Mouse (Mus musculus) lung, adult 2 months (tissue): ENCODE results near the gene Med27. TPM values are rescaled to one million over a fixed set of nuclear protein-coding genes. Genes with fewer than 3 reads are reported as not detected.

Experiments
- DNase-seq: peaks from one replicate; pipeline ENCODE4 v3.0.0; 2022
- H3K4me1 ChIP-seq: fragments of 200-500 bp; 2 replicates; pipeline ENCODE4 v1.6.1; 2011; ENCODE audit warnings: low read length; ENCODE audit not compliant: control insufficient read depth, insufficient read depth
- H3K4me3 ChIP-seq: fragments of 200-500 bp; replicated peaks from 2 replicates; pipeline ENCODE3; 2011; ENCODE audit warnings: low read depth, mild to moderate bottlenecking, control low read depth, low read length; ENCODE audit errors: extremely low read depth
- CTCF ChIP-seq: fragments of 200-500 bp; IDR thresholded peaks from 2 replicates; pipeline ENCODE4 v1.5.1; 2011; ENCODE audit warnings: mild to moderate bottlenecking, low read length, control low read depth; ENCODE audit not compliant: insufficient read depth
- POLR2A ChIP-seq: fragments of 200-500 bp; IDR thresholded peaks from 2 replicates; pipeline ENCODE4 v1.6.1; 2011; ENCODE audit warnings: low read depth, mild to moderate bottlenecking, control low read depth, low read length, borderline replicate concordance; ENCODE audit errors: extremely low read depth
- WGBS: fragments of 180-500 bp; shearing (Covaris S2); methylation state at CpG from one replicate; pipeline ENCODE4 v1.1.7; 2018; 5-methylcytosine and 5-hydroxymethylcytosine counted together
- polyA plus RNA-seq: library from polyadenylated mRNA; depleted of rRNA; stranded (reverse); fragments of >200 nt; gene quantifications from 2 replicates; pipeline ENCODE4 v1.2.3, GENCODE M21; 2012

Med27 gene
- polyA plus RNA-seq, 1 experiment = 38.7 TPM

DNA sequence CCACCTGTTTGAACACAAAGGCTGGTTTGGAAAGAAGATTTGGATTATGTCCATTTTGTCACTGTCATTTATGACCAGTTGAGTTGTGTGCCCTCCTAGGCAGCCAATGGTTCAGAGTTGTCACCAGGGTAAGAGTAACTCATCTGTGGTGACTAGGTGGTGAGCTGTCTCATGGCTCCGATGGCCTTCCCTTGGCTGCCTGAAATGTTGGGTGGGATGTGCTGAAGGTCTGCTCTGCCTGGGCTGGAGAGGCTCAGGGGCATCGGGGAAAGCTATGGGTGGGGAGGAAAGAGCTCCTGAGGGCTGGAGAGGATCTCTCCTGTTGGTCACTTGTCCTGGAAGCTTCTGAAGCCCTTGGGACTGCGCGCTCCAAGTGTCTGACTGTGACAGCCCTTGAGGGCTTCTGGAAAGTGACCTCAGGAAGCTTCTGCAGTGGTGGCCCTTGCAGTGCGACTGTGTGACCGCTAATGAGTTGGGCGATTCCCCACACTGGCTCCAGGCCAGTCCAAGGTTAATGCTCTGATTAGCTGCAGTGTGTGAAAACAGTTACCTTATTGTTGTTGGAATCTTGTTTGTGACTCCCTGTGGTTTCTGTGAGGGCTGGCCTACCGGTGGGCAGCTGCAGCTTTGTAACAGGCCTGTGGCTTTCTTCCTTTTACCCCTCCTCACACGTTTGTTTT lies 12.2 kb downstream of the Med27 start:
- TF ChIP-seq CTCF (no peak), POLR2A (no peak)
- DNase-seq = no peak
- no peaks in the 10 kb centered on the region for H3K4me1 ChIP-seq
- 55% methylated on average over 9 of the region's 9 CpGs for WGBS
- H3K4me3 ChIP-seq = no peak overlapping the region

- no peaks in the 10 kb centered on the region for H3K4me1 ChIP-seq
- H3K4me3 ChIP-seq = no peak overlapping the region
- TF ChIP-seq POLR2A (no peak), CTCF (no peak)
- no peak for DNase-seq
- WGBS = 76% methylated on average over 3 of the region's 3 CpGs
Measured at GRCm38 (mm10) chr2:29360956-29361355, 14.3 kb downstream of the Med27 start.

DNA sequence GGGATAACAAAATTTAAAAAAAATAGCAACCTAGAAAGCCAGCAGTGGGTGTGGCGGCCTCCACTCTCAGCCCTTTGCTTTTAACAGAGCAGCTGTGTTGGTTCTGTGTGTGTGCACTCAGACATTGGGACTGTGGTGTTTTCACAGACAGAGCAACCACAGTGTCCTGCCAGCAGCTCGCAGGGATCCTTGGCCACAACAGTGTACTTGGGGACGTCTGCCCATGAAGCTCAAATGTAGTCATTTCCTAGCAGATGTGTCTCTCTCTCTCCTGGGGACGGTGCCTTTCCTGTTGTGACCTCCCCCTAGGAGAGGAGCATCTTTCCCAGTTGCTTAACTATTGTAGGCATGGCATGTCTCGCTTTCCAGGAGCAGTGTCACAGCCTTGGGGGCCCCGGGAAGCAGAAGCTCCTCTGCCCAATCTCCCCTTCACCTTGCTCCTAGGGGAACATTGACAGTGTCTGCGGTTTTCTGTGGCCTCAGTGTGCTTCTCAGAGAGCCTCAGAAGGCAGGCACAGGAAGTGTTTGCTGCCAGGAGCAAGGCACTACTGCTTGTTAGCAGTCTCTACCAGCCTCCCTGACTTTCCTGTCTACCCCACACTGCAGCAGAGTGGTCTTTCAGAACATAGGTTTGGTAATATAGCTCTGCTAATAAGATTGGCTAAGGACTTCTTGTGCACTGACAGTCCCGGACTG lies 18.5 kb downstream of the Med27 start:
- no peaks in the 10 kb centered on the region for H3K4me1 ChIP-seq
- WGBS = 74% methylated on average over 8 of the region's 8 CpGs
- no peak overlapping the region for H3K4me3 ChIP-seq
- no peak for TF ChIP-seq CTCF
- no peak for TF ChIP-seq POLR2A
- no peak for DNase-seq

GRCm38 (mm10) chr2:29368730-29369129 lies 22.1 kb downstream of the Med27 start:
- no peak for DNase-seq
- Histone ChIP-seq H3K4me1 (no peaks in the 10 kb centered on the region), H3K4me3 (no peak overlapping the region)
- 55% methylated on average over 5 of the region's 5 CpGs for WGBS
- no peak for TF ChIP-seq CTCF
- no peak for TF ChIP-seq POLR2A

- Histone ChIP-seq H3K4me3 (no peak overlapping the region), H3K4me1 (no peaks in the 10 kb centered on the region)
- WGBS = 61% methylated on average over 5 of the region's 5 CpGs
- DNase-seq = no peak
- no peak for TF ChIP-seq POLR2A
- no peak for TF ChIP-seq CTCF
Measured at GRCm38 (mm10) chr2:29372176-29372575, 25.6 kb downstream of the Med27 start.

DNA sequence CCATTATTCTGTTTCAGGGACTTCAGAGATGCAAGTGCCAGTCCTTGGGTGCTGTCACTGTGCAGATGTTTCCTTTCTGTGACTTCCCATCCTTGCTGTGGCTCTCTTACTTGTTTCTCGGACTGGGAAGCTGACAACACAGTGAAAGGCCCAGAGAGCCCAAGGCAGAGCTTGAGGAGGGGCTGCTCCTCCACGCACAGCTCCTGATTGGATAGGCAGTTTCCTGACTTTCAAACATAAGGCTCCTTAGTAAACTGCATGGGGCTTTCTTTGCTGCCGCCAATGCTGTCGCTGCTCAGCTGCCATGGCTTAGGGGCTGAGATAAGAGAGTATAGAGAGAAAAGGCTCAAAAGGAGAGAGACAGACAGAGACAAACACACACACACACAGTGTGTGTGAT lies 35.1 kb downstream of the Med27 start:
- no peak for TF ChIP-seq CTCF
- TF ChIP-seq POLR2A = no peak
- Histone ChIP-seq H3K4me1 (no peaks in the 10 kb centered on the region), H3K4me3 (no peak overlapping the region)
- WGBS = 46% methylated on average over 4 of the region's 4 CpGs
- no peak for DNase-seq

DNA sequence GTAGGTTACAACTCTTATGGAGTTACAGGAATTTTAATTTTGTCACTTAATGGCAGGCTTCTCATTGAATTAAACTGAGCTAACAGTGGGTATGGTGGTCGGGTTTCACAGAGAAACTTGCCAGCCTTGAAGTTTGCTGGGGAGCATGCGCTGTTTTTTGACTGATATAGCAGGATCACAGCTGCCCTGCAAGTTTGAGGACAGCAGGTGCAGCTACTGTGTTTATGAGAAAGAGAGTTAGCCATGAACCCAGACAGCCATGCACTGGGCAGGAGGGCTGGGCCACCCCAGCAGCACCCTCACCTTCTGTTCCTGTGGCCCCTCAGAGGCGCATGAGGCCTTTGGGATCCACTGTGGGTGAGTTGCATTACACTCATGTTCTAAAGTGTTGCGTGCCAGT lies 36.0 kb downstream of the Med27 start:
- DNase-seq = no peak
- Histone ChIP-seq H3K4me3 (no peak overlapping the region), H3K4me1 (no peaks in the 10 kb centered on the region)
- WGBS = 93% methylated on average over 4 of the region's 4 CpGs
- TF ChIP-seq POLR2A (no peak), CTCF (no peak)

DNA sequence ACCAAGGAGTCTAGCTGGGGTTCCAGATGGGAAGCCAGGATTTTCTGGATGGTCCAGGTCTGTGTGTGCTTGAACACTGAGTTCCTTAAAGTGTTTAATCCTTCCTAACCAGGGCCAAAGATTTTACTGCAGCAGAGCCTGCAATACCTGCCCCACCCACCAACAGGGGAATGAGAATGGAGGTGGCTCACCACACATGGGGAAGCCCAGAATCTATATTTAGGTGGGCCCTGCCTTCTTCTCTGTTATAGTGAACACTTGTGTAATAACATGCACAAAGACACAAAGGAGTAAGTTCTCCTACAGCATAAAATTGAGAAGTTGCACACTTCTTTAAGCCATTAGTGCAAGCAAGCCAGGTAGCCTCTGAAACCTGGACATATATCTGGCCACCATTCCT lies 36.5 kb downstream of the Med27 start:
- TF ChIP-seq CTCF = no peak
- no peak overlapping the region for H3K4me3 ChIP-seq
- H3K4me1 ChIP-seq = no peaks in the 10 kb centered on the region
- no peak for DNase-seq

- Histone ChIP-seq H3K4me1 (no peaks in the 10 kb centered on the region), H3K4me3 (no peak overlapping the region)
- DNase-seq = no peak
- TF ChIP-seq CTCF = no peak
- no peak for TF ChIP-seq POLR2A
- 73% methylated on average over 10 of the region's 10 CpGs for WGBS
Measured at GRCm38 (mm10) chr2:29385405-29385804, 38.8 kb downstream of the Med27 start.

DNA sequence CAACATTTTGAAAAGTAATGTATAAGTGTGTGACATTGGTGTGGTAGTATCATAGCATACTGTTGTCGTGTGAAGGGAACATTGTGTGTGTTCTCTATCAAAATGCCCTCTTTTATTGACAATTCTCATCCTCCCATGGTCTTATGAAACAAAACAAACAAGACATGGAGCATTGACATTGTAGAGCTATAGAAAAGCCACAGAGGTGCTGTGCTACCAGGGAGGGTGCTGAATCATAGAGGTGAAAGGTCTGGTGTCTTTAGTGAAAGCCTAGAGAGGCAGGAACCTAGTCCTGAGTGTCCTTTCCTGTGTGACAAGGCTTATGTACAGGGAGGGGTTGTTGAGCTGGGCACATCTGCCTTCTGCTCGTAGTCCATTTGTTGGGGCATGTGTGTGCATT lies 40.6 kb downstream of the Med27 start:
- DNase-seq = no peak
- 88% methylated on average over 2 of the region's 2 CpGs for WGBS
- no peak for TF ChIP-seq POLR2A
- no peak for TF ChIP-seq CTCF

GRCm38 (mm10) chr2:29388937-29389336 lies 42.3 kb downstream of the Med27 start:
- no peak overlapping the region for H3K4me3 ChIP-seq
- TF ChIP-seq POLR2A = no peak
- no peak for TF ChIP-seq CTCF
- DNase-seq = no peak
- no peaks in the 10 kb centered on the region for H3K4me1 ChIP-seq
- WGBS = 85% methylated on average over 7 of the region's 7 CpGs

More for the DNA sequence above, 40.6 kb downstream of the Med27 start:
- no peaks in the 10 kb centered on the region for H3K4me1 ChIP-seq
- no peak overlapping the region for H3K4me3 ChIP-seq
